Mouse (Mus musculus) gastrocnemius, adult 2 months (tissue): ENCODE data around the gene Mei1. TPM values are rescaled to one million over a fixed set of nuclear protein-coding genes. Genes with fewer than 3 reads are reported as not detected.
A peak's percentile ranks its signal among the peaks of the same experiment; 100 is the strongest.

Experiments
- DNase-seq: peaks from one replicate; pipeline ENCODE4 v3.0.0; 2022
- H3K27ac ChIP-seq: fragments of 200-600 bp; 2 replicates; pipeline ENCODE4 v1.8.1; 2022; ENCODE audit warnings: mild to moderate bottlenecking
- H3K4me3 ChIP-seq: fragments of 200-600 bp; 2 replicates; pipeline ENCODE4 v1.8.1; 2022; ENCODE audit warnings: mild to moderate bottlenecking, moderate library complexity
- CTCF ChIP-seq: fragments of 200-600 bp; IDR thresholded peaks from 2 replicates; pipeline ENCODE4 v1.8.1; 2022; ENCODE audit warnings: antibody characterized with exemption, mild to moderate bottlenecking, moderate library complexity
- intact Hi-C: fragments of 180-260 bp; cut with DNase I; formaldehyde crosslinking; loops from one replicate; pipeline ENCODE4 v1.15.1; 2025
- total RNA-seq, 2 experiments: library from RNA; stranded (reverse); gene quantifications; 2 replicates each; pipeline ENCODE4 v1.2.3; 2021

The Mei1 gene
- total RNA-seq, 2 experiments from 2014 or later = not detected

DNA sequence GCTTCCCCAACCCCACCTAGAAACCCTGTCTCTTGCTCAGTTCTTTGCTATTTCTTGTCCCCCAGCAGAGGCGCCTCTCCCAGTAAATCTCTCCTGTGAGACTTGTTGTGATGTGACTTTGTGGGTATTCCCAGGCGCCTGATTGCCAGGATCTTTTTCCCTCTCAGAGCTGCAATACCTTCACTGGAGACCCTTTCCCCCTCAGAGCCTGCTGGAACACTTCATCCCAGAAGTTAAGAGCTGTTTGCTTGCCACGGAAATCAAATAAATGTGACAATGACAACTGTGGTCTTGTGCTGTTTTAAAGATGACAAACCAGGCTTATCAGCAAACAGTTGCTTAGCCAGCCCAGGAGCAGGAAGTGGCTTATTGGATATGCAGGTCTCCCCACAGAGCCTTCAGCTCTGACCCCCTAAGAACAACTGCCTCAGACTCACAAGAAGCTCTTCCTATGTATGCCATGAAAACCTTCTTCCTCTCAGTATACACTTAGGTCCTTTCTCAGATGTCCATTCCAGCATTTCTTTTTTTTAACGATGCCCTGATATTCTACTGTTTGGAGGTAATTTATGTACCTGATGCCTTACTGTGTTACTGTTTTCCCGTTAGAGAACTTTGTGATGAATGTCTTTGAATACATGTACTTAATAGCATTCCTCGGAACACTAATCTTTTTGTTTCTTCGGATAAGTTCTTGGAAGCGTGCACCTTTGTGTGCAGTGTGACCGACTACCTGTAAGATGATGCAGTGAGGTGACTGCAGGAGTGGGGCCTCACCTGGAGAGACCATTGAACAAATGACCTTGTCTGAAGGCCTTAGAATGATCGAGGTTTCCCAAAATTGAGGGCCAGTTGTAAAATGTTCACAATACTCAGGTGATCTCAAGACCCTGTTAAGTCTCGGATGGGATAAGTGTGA is 76.3 kb downstream of the Mei1 start:
- Histone ChIP-seq H3K4me3 (peak overlapping the region; percentile 82), H3K27ac (peak overlapping the region; percentile 92)
- intact Hi-C loops = loop anchor here (5.0 kb wide), 1 partner anchor 196 kb away; no protein-coding TSS in a partner anchor
- DNase-seq = no peak
- TF ChIP-seq CTCF = no peak

GRCm38 (mm10) chr15:82146770-82147610 is 77.2 kb downstream of the Mei1 start, which contains the start of gene Srebf2:
Gene Srebf2, plus strand, starts transcription at chr15:82147181.
- intact Hi-C loops = loop anchor here (5.0 kb wide), 1 partner anchor 195 kb away; no protein-coding TSS in a partner anchor
- Histone ChIP-seq H3K4me3 (peak within 1 kb of the TSS; percentile 82), H3K27ac (peak within 1 kb of the TSS; percentile 92)
- TF ChIP-seq CTCF = no peak
- DNase-seq = peak; percentile 99

- intact Hi-C loops = loop anchor here (5.0 kb wide), 1 partner anchor 195 kb away; no protein-coding TSS in a partner anchor
- Histone ChIP-seq H3K4me3 (peak overlapping the region; percentile 82), H3K27ac (peak overlapping the region; percentile 92)
- peak; percentile 78 for DNase-seq
- TF ChIP-seq CTCF = peak; percentile 31
Measured at GRCm38 (mm10) chr15:82147611-82148111, 77.9 kb downstream of the Mei1 start.

DNA sequence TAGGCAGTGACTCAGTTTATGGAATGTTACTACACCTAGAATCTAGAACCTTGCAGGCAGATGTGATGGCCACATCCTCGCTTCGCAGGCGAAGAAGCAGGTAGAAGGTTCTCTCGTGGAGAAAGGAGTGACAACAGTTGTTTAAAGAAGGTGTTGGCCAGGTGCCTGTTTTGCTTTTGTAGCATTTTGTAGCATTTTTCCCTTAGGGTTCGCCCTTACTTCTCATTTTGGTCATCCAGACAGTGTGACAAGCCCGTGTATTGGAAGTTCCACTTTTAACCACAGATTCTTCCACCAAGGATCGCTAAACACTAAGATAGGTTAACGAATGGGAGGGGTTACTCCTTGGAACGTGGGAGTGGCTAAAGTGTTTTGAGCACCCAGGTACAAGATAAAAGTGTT is 78.7 kb downstream of the Mei1 start:
- no peak for TF ChIP-seq CTCF
- DNase-seq = no peak
- intact Hi-C loops = loop anchor here (5.0 kb wide), 1 partner anchor 194 kb away; no protein-coding TSS in a partner anchor
- H3K4me3 ChIP-seq = peak overlapping the region; percentile 82
- peak overlapping the region; percentile 92 for H3K27ac ChIP-seq

DNA sequence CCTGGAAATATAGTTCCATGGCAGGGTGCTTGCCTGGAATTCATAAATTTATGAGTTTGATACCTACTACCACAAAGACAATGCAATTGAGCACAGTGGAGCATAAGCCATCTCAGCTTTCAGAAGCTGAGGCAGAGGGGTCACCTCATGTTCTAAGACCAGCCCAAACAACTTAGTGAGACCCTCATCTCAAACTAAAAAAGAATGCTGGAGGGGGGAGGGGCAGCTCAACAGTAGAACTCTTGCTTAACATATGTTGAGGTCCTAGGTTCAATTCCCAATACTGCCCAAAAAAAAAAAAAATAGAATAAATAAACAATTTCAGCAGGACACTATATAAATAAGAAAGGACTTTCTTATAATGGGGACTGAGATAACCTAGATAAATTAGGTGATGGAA is 80.2 kb downstream of the Mei1 start:
- no peak for TF ChIP-seq CTCF
- intact Hi-C loops = no loop called here
- Histone ChIP-seq H3K4me3 (no peak overlapping the region), H3K27ac (no peak overlapping the region)
- DNase-seq = no peak

DNA sequence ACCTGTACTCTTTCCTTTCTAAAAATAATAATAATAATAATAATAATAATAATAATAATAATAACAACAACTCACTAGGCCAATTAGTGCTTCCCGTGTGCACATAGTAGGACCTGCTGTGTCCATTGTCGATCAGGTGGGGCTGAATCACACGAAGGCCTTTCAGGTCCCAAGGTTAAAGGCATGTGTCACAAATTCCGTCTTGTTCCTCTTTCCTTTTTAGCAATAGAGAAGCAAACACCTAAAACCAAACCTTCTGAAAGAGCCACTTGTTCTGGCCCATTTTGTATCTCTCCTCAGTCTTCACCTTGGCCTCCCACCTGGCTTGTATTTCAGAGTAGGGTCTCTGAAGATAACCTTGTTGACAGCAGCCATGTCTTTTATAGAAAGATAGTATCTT is 81.4 kb downstream of the Mei1 start:
- DNase-seq = no peak
- H3K27ac ChIP-seq = no peak overlapping the region
- no peak for TF ChIP-seq CTCF
- H3K4me3 ChIP-seq = no peak overlapping the region
- intact Hi-C loops = no loop called here

GRCm38 (mm10) chr15:82152022-82152421 is 82.2 kb downstream of the Mei1 start:
- Histone ChIP-seq H3K4me3 (no peak overlapping the region), H3K27ac (no peak overlapping the region)
- TF ChIP-seq CTCF = no peak
- no peak for DNase-seq
- intact Hi-C loops = no loop called here

GRCm38 (mm10) chr15:82152435-82152834 is 82.6 kb downstream of the Mei1 start:
- TF ChIP-seq CTCF = no peak
- Histone ChIP-seq H3K27ac (no peak overlapping the region; the same call in 1 of the 2 replicates), H3K4me3 (no peak overlapping the region)
- no peak for DNase-seq
- intact Hi-C loops = no loop called here

DNA sequence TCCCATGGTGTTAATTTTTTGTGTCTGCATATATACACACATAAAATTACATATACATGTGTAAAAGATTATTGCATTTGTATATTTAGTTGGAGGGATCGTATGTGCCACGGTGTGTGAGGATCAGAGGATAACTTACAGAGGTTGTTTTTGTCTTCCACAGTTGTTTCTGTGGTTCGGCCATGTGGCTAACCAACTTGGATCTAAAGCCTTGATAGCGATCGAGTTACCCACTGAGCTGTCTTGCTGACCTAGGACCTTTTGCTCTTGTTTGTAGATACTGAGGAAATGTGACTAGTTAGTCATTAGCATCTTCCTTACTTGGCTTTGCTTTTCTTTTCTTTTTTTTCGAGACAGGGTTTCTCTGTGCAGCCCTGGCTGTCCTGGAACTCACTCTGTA is 86.5 kb downstream of the Mei1 start:
- intact Hi-C loops = no loop called here
- H3K27ac ChIP-seq = no peak overlapping the region
- TF ChIP-seq CTCF = no peak
- DNase-seq = no peak
- H3K4me3 ChIP-seq = no peak overlapping the region

DNA sequence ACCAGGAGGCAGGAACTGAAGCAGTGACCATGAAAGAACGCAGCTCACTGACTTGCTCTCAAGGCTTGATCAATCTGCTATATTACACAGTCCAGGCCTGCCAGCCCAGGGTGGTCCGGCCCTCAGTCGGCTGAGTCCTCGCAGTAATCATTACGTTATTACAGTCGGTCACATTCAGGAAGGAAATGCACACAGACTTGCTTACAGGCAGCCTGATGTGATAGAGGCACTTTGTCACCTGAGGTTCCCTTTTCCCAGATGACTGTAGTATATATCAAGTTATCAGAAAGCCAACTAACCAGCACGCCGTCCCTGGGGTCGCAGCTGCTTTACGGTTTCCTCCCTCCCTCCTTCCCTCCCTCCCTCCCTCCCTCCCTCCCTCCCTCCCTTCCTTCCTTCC is 87.1 kb downstream of the Mei1 start:
- H3K4me3 ChIP-seq = no peak overlapping the region
- H3K27ac ChIP-seq = no peak overlapping the region
- TF ChIP-seq CTCF = no peak
- DNase-seq = no peak
- intact Hi-C loops = no loop called here

GRCm38 (mm10) chr15:82158243-82159035 is 88.6 kb downstream of the Mei1 start:
- Histone ChIP-seq H3K27ac (no peak overlapping the region), H3K4me3 (no peak overlapping the region)
- intact Hi-C loops = no loop called here
- DNase-seq = no peak
- TF ChIP-seq CTCF = no peak

GRCm38 (mm10) chr15:82159471-82159870 is 89.7 kb downstream of the Mei1 start:
- no peak for TF ChIP-seq CTCF
- Histone ChIP-seq H3K4me3 (no peak overlapping the region), H3K27ac (no peak overlapping the region)
- no peak for DNase-seq
- intact Hi-C loops = no loop called here
